Mouse (Mus musculus) midbrain, embryonic 13.5 days (tissue): ENCODE data around the gene Tmprss13. TPM values are rescaled to one million over a fixed set of nuclear protein-coding genes. Genes with fewer than 3 reads are reported as not detected.

Source experiments
- ATAC-seq: fragments of 200-750 bp; cut with Nextera tagmentation; 2 replicates; pipeline ENCODE4 v1.8.0; 2017; ENCODE audit warnings: mild to moderate bottlenecking, moderate TSS enrichment, moderate library complexity
- H3K27ac ChIP-seq: fragments of 300-500 bp; sonication (generic); 2 replicates; pipeline ENCODE4 v1.5.1; 2015; ENCODE audit warnings: inconsistent platforms, mild to moderate bottlenecking, moderate library complexity
- H3K27me3 ChIP-seq: fragments of 300-500 bp; sonication (generic); 2 replicates; pipeline ENCODE4 v1.6.1; 2015; ENCODE audit warnings: mild to moderate bottlenecking, inconsistent platforms
- H3K36me3 ChIP-seq: fragments of 300-500 bp; sonication (generic); 2 replicates; pipeline ENCODE4 v1.6.1; 2015; ENCODE audit warnings: mild to moderate bottlenecking, inconsistent platforms
- H3K4me1 ChIP-seq: fragments of 300-500 bp; sonication (generic); replicated peaks from 2 replicates; pipeline ENCODE4 v1.6.1; 2015; ENCODE audit warnings: inconsistent platforms
- H3K4me2 ChIP-seq: fragments of 300-500 bp; sonication (generic); replicated peaks from 2 replicates; pipeline ENCODE4 v1.6.1; 2015; ENCODE audit warnings: moderate library complexity, mild to moderate bottlenecking, inconsistent platforms
- H3K4me3 ChIP-seq: fragments of 300-500 bp; sonication (generic); replicated peaks from 2 replicates; pipeline ENCODE4 v1.5.1; 2015; ENCODE audit warnings: mild to moderate bottlenecking, inconsistent platforms
- H3K9ac ChIP-seq: fragments of 300-500 bp; sonication (generic); replicated peaks from 2 replicates; pipeline ENCODE4 v1.6.1; 2015; ENCODE audit warnings: mild to moderate bottlenecking, inconsistent platforms
- H3K9me3 ChIP-seq: fragments of 300-500 bp; sonication (generic); 2 replicates; pipeline ENCODE4 v1.6.1; 2016; ENCODE audit warnings: mild to moderate bottlenecking, inconsistent platforms
- WGBS: fragments of 180-500 bp; shearing (Covaris S2); methylation state at CpG from one replicate; pipeline ENCODE4 v1.1.7; 2015; 5-methylcytosine and 5-hydroxymethylcytosine counted together
- polyA plus RNA-seq: library from polyadenylated mRNA; unstranded; fragments of >200 nt; fragmentation: Nextera tagmentation; extraction: Ambion mirVana; gene quantifications from 2 replicates; pipeline ENCODE4 v1.2.1, GENCODE M21; 2015

Gene Tmprss13
- polyA plus RNA-seq, 1 experiment from 2014 or later = not detected

DNA sequence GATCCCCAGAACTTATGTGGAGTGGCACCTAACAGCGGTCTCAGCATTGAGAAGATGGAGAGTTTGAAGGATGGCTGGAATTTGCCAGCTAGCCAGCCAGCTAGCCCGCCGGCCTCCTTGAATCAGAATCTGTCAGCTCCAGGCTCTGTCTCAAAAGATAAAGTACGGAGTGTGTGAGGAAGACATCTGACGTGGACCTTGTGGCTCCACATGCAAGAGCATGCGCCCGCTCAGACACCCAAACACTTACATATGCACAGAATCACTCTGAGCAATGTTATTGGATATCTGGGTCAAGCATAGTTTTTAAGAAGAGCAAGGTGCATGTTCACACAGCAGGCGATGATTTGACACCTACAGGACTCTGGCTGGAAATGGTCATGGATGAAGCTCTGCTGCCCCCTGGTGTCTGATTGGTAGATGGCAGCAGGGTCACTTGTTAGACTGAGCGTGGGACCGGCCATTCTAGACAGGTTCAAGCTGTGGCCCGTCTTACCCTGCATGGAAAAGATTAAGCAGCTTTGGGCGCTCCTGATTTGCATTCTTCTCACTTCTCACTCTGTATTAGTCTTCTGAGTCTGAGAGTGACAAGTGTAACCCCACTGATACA lies 69.6 kb downstream of the Tmprss13 start:
- Histone ChIP-seq H3K27me3 (no peaks in the 10 kb centered on the region), H3K4me2 (no peak overlapping the region), H3K27ac (no peak overlapping the region), H3K36me3 (peaks cover 30% of the 10 kb centered on the region), H3K4me1 (peaks cover 3% of the 10 kb centered on the region; the same call in 1 of the 2 replicates), H3K9me3 (no peaks in the 10 kb centered on the region), H3K4me3 (no peak overlapping the region), H3K9ac (0 out of 2 replicates have a peak overlapping the region, but pooled peaks have one; percentile 25)
- 47% methylated on average over 12 of the region's 12 CpGs for WGBS
- ATAC-seq = peak; percentile 77; the same call in 1 of the 2 replicates

DNA sequence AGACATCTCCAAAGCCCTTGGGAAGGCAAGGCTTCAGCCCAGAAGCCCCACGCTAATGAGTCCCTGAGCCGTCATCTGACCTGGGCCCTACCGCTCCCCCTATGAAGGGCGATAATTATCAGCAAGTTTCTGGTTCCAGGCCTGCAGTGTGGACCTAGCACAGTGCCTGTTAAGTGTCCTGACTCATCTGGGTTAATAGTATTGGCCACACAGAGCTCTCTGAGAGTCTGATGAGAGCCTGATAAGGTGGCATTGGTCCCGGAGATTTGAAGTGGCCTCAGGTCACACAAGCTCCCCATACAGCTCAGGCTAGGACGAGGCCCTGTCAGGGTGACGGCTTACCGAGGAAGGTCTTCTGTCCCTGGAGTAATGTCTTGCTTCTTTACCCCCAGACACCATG lies 70.7 kb downstream of the Tmprss13 start:
- Histone ChIP-seq H3K36me3 (peaks cover 41% of the 10 kb centered on the region), H3K9ac (no peak overlapping the region)

DNA sequence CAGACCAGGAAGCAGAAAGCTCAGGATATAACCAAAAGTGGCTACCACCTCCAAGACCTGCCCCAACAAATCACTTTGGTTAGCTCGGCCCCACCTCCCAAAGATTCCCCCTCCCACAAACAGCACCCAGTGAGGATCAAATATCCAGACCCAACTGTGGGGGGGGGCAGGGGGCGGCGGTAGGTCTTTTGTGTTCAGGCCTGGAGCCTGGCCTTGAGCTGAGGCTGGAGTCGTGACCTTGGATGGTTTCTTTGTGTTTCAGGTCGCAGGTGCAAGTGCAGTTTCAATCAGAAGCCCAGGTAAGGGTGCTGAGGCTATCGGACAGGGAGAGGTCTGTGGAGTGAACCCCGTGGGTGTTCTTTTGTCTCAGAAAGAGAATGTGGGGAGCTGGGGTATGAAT lies 72.4 kb downstream of the Tmprss13 start:
- Histone ChIP-seq H3K27me3 (no peaks in the 10 kb centered on the region), H3K4me2 (no peak overlapping the region), H3K9me3 (no peaks in the 10 kb centered on the region), H3K27ac (no peak overlapping the region), H3K4me1 (peaks cover 3% of the 10 kb centered on the region; the same call in 1 of the 2 replicates), H3K4me3 (no peak overlapping the region), H3K9ac (no peak overlapping the region), H3K36me3 (peaks cover 58% of the 10 kb centered on the region)
- 82% methylated on average over 7 of the region's 7 CpGs for WGBS
- ATAC-seq = no peak

More for the DNA sequence above, 70.7 kb downstream of the Tmprss13 start:
- Histone ChIP-seq H3K4me3 (no peak overlapping the region), H3K27me3 (no peaks in the 10 kb centered on the region), H3K27ac (no peak overlapping the region), H3K4me1 (peaks cover 3% of the 10 kb centered on the region; the same call in 1 of the 2 replicates), H3K9me3 (no peaks in the 10 kb centered on the region), H3K4me2 (no peak overlapping the region)
- WGBS = 89% methylated on average over 8 of the region's 8 CpGs
- ATAC-seq = no peak

DNA sequence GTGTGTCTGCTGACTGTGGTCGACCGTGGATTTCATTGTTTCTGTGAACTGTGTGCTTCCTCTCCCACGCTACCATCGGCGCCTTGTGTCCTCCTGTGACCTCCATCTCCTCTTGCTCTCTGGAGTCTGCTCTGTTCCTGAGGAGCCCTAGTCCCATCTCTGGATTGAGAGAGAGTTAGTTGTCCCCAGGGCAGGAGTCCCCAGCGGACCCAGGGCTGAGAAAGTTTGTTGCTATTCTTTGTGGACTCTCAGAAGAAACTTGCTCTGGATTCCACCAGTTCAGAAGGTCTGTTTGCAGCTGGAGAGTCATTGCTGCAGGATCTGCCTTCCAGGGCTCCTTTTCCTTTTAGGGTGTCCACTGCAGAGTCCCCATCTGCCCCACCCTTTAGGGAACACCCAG lies 76.3 kb downstream of the Tmprss13 start:
- H3K4me3 ChIP-seq = no peak overlapping the region
- no peak overlapping the region for H3K27ac ChIP-seq
- H3K36me3 ChIP-seq = peaks cover 60% of the 10 kb centered on the region
- H3K4me2 ChIP-seq = no peak overlapping the region
- 92% methylated on average over 6 of the region's 6 CpGs for WGBS
- H3K4me1 ChIP-seq = no peaks in the 10 kb centered on the region
- no peaks in the 10 kb centered on the region for H3K9me3 ChIP-seq
- no peak for ATAC-seq
- H3K9ac ChIP-seq = no peak overlapping the region
- no peaks in the 10 kb centered on the region for H3K27me3 ChIP-seq

DNA sequence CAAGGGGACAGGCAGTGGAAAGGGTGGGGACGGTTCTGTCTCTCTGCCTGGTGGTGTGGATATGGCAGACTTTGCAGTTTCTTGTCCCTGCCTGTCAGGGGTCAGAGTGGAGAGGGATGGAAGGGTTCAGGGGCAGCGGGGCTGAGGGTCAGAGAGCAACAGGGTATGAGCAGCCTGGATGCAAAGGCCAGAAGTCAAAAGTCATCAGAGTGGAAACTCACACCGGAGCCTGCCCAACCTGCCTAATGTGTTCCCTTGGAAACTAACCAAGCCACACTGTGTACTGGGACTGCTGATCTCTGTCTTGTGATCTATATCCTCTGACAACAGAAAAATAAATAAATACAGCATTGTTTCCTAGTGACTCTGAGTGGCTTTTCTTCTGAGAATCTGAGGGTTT lies 76.9 kb downstream of the Tmprss13 start:
- H3K9me3 ChIP-seq = no peaks in the 10 kb centered on the region
- no peak overlapping the region for H3K4me3 ChIP-seq
- H3K4me2 ChIP-seq = no peak overlapping the region
- H3K4me1 ChIP-seq = no peaks in the 10 kb centered on the region
- WGBS = 73% methylated on average over 3 of the region's 3 CpGs
- H3K9ac ChIP-seq = no peak overlapping the region
- no peak overlapping the region for H3K27ac ChIP-seq
- H3K27me3 ChIP-seq = 0 out of 2 replicates have a peak, but pooled peaks cover 2% of the 10 kb centered on the region
- peaks cover 56% of the 10 kb centered on the region for H3K36me3 ChIP-seq
- ATAC-seq = no peak

Other genes with a start within 250 kb of the Tmprss13 start
- gene Jaml, start 239.9 kb upstream of the Tmprss13 start, polyA plus RNA-seq = 0.27 and 0.51 TPM in 2 replicates
- gene Scn2b, start 201.3 kb upstream of the Tmprss13 start, polyA plus RNA-seq = 6.6 and 7.2 TPM in 2 replicates
- gene Scn4b, start 180.7 kb upstream of the Tmprss13 start, polyA plus RNA-seq = 0.13 and 0.17 TPM in 2 replicates
- gene BC049352, start 137.1 kb upstream of the Tmprss13 start, polyA plus RNA-seq = not detected in 2 replicates
- not detected in 2 replicates for gene Tmprss4, start 115.0 kb upstream of the Tmprss13 start, polyA plus RNA-seq
- gene Il10ra, start 50.0 kb upstream of the Tmprss13 start, polyA plus RNA-seq = 0.45 and 0.62 TPM in 2 replicates
- gene Fxyd6, start 51.1 kb downstream of the Tmprss13 start, polyA plus RNA-seq = 364 and 384 TPM in 2 replicates
- 3.6 and 5.5 TPM in 2 replicates for gene Fxyd2, start 80.6 kb downstream of the Tmprss13 start, polyA plus RNA-seq
- gene Dscaml1, start 107.5 kb downstream of the Tmprss13 start, polyA plus RNA-seq = 8.4 and 9.5 TPM in 2 replicates